ENCODE assay signal across 26 mouse cellular contexts in the genomic region with DNA sequence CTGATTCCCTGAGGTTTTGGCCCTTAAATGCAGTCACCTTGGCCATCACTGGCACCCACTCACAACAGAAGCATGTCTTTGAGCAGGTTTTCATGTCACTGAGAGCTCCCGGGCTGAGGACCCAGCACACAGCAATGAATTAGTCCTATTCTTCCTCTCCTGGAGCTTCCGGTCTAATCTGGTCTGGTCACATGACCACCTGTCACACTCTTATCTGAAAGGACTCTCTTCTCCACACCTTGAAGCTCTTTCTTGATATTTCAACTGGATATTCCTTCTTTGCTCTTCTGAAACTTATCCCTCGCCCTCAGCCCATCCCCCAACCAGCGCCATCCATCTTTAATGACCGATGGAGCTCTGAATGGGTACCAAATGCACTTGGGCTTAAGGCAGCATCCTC.
"Had no signal": no experiment of that assay in that cellular context is flagged by ENCODE, and none has a peak within 500 bp of the region (broad histone marks: within the 10 kb centered on the region; RNA-seq: fewer than 3 reads in every experiment).

No protein-coding gene starts in this region.

- H3K9me3 ChIP-seq: heart, embryonic 13.5 days; heart, embryonic 15.5 days; hindbrain, embryonic 13.5 days; hindbrain, embryonic 15.5 days; kidney, embryonic 15.5 days; limb, embryonic 13.5 days; limb, embryonic 15.5 days; liver, embryonic 12.5 days had no signal

- H3K36me3 ChIP-seq: heart, embryonic 13.5 days; heart, embryonic 15.5 days; hindbrain, embryonic 13.5 days; hindbrain, embryonic 15.5 days; kidney, embryonic 15.5 days; limb, embryonic 13.5 days; limb, embryonic 15.5 days; liver, embryonic 12.5 days had no signal

- DNase-seq: gastrocnemius, postnatal 14 days; gastrocnemius, postnatal 36 days; heart, adult 11 months; heart, adult 2 months; heart, postnatal 14 days; heart, postnatal 36 days; kidney, adult 11 months; kidney, adult 2 months; kidney, adult 9 months; kidney, postnatal 14 days; kidney, postnatal 36 days; layer of hippocampus, adult 9-11 months; layer of hippocampus, postnatal 36 days; left cerebral cortex, postnatal 4 days had no signal

- H3K9ac ChIP-seq: heart, embryonic 13.5 days; heart, embryonic 15.5 days; hindbrain, embryonic 13.5 days; hindbrain, embryonic 15.5 days; kidney, embryonic 15.5 days; limb, embryonic 13.5 days; limb, embryonic 15.5 days; liver, embryonic 12.5 days had no signal

- H3K4me3 ChIP-seq: heart, adult 2 months; heart, embryonic 13.5 days; heart, embryonic 15.5 days; hindbrain, embryonic 13.5 days; hindbrain, embryonic 15.5 days; kidney, embryonic 15.5 days; limb, embryonic 13.5 days; limb, embryonic 15.5 days; liver, embryonic 12.5 days had no signal

- H3K4me2 ChIP-seq: heart, embryonic 11.5 days; heart, embryonic 13.5 days; heart, embryonic 15.5 days; hindbrain, embryonic 13.5 days; hindbrain, embryonic 15.5 days; kidney, embryonic 15.5 days; limb, embryonic 13.5 days; limb, embryonic 15.5 days; liver, embryonic 12.5 days had no signal

- H3K27ac ChIP-seq: heart, adult 2 months; heart, embryonic 13.5 days; heart, embryonic 15.5 days; hindbrain, embryonic 13.5 days; hindbrain, embryonic 15.5 days; hindbrain, postnatal 0 days; kidney, embryonic 15.5 days; kidney, postnatal 0 days; limb, embryonic 13.5 days; limb, embryonic 15.5 days; liver, embryonic 12.5 days had no signal

- ATAC-seq: hindbrain, postnatal 0 days; intestine, embryonic 16.5 days; liver, embryonic 12.5 days had no signal
